Mouse (Mus musculus) heart, adult 2 months (tissue): Measurements from ENCODE around the gene Krtap5-1.
A peak's percentile ranks its signal among the peaks of the same experiment; 100 is the strongest.

Source experiments
- CTCF ChIP-seq: fragments of 200-600 bp; IDR thresholded peaks from 2 replicates; pipeline ENCODE4 v1.8.1; 2022; ENCODE audit warnings: antibody characterized with exemption, mild to moderate bottlenecking, moderate library complexity
- EP300 ChIP-seq: fragments of 200-500 bp; IDR thresholded peaks from 2 replicates; pipeline ENCODE4 v1.6.1; 2011; ENCODE audit warnings: low read depth, low read length, control low read depth; ENCODE audit not compliant: insufficient read depth
- POLR2A ChIP-seq: fragments of 200-500 bp; IDR thresholded peaks from 2 replicates; pipeline ENCODE4 v1.6.1; 2011; ENCODE audit warnings: mild to moderate bottlenecking, low read depth, low read length, control low read depth; ENCODE audit not compliant: insufficient read depth

GRCm38 (mm10) chr7:142295418-142295817 lies 1.5 kb downstream of the Krtap5-1 start:
- TF ChIP-seq CTCF: peak; percentile 32
- TF ChIP-seq POLR2A: no peak
- TF ChIP-seq EP300: no peak
